Mouse (Mus musculus): ENCODE measurements at regions not wholly inside any gene's neighbourhood (a gene's known extent, or its start where the extent isn't known, plus 50 kb on each side); places are given as distances from the start of the nearest gene placed in this dataset.

- Histone ChIP-seq H3K4me3 (ENCODE audit: insufficient read depth, low read length) (no peak overlapping the region), H3K4me1 (ENCODE audit: control insufficient read depth, insufficient read depth, low read length) (no peaks in the 10 kb centered on the region), H3K27ac (ENCODE audit: insufficient read depth, low read length) (no peak overlapping the region)
- TF ChIP-seq CTCF (IDR thresholded peaks at IDR 0.05; ENCODE audit: borderline replicate concordance, insufficient read depth, low read length) (no peak), POLR2A (IDR thresholded peaks at IDR 0.05; ENCODE audit: low read depth, low read length) (no peak)
These were observed 236.3 kb downstream of the Rab11fip2 start for GRCm38 (mm10) chr19:59707106-59707505.

GRCm38 (mm10) chr19:59709180-59709579, 234.3 kb downstream of the Rab11fip2 start:
- Histone ChIP-seq H3K27ac (ENCODE audit: insufficient read depth, low read length) (no peak overlapping the region), H3K4me1 (ENCODE audit: control insufficient read depth, insufficient read depth, low read length) (no peaks in the 10 kb centered on the region), H3K4me3 (ENCODE audit: insufficient read depth, low read length) (no peak overlapping the region)
- TF ChIP-seq CTCF (IDR thresholded peaks at IDR 0.05; ENCODE audit: borderline replicate concordance, insufficient read depth, low read length) (no peak), POLR2A (IDR thresholded peaks at IDR 0.05; ENCODE audit: low read depth, low read length) (no peak)

- TF ChIP-seq CTCF (IDR thresholded peaks at IDR 0.05; ENCODE audit: borderline replicate concordance, insufficient read depth, low read length) = no peak
- TF ChIP-seq POLR2A (IDR thresholded peaks at IDR 0.05; ENCODE audit: low read depth, low read length) = no peak
- no peaks in the 10 kb centered on the region for H3K4me1 ChIP-seq (ENCODE audit: control insufficient read depth, insufficient read depth, low read length)
- no peak overlapping the region for H3K4me3 ChIP-seq (ENCODE audit: insufficient read depth, low read length)
- no peak overlapping the region for H3K27ac ChIP-seq (ENCODE audit: insufficient read depth, low read length)
These were observed 228.4 kb downstream of the Rab11fip2 start for GRCm38 (mm10) chr19:59715086-59715485.

- H3K27ac ChIP-seq (ENCODE audit: insufficient read depth, low read length) = no peak overlapping the region
- TF ChIP-seq POLR2A (IDR thresholded peaks at IDR 0.05; ENCODE audit: low read depth, low read length) (no peak), CTCF (IDR thresholded peaks at IDR 0.05; ENCODE audit: borderline replicate concordance, insufficient read depth, low read length) (no peak)
- H3K4me3 ChIP-seq (ENCODE audit: insufficient read depth, low read length) = no peak overlapping the region
- no peaks in the 10 kb centered on the region for H3K4me1 ChIP-seq (ENCODE audit: control insufficient read depth, insufficient read depth, low read length)
These were observed 225.5 kb downstream of the Rab11fip2 start for GRCm38 (mm10) chr19:59717813-59718483.

DNA sequence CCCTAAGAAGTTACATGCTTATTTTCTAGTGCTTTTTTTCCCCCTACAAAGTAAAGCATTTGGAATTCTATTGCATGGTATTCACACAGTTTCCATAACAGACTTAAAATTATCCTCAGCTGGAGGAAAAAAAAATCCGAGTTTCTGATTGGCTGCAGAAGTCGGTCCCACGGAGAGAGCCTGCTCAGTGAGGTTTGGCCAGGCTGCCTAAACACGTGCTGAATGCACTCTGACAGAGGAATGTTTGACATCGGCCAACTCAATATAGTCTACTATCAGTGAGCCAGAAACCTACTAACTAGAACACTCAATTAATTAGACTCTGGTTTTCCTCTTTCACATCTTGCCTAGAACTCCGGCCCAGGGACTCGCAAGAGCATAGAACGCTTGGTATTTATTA, 204.9 kb downstream of the Rab11fip2 start:
- TF ChIP-seq CTCF (IDR thresholded peaks at IDR 0.05; ENCODE audit: borderline replicate concordance, insufficient read depth, low read length) (no peak), POLR2A (IDR thresholded peaks at IDR 0.05; ENCODE audit: low read depth, low read length) (no peak)
- no peaks in the 10 kb centered on the region for H3K4me1 ChIP-seq (ENCODE audit: control insufficient read depth, insufficient read depth, low read length)
- H3K4me3 ChIP-seq (ENCODE audit: insufficient read depth, low read length) = no peak overlapping the region
- no peak overlapping the region for H3K27ac ChIP-seq (ENCODE audit: insufficient read depth, low read length)

DNA sequence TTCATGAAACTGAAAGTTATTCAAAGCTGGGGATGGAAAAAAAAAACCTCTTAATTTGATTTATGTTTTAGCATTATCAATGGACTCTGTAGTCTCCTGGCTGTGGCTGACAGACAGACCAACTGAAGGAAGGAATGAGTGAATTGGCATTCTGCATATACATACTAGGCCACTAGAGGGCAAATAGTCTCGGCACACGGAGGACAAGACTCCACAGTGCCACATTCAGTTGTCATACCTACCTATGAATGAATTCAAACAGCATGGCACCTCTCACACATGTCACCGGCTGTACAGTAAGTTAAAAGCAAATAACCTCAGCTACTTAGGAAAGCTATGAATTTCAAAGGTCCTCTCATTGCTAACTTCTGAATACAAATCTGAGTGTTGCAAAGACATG, 200.5 kb downstream of the Rab11fip2 start:
- TF ChIP-seq POLR2A (IDR thresholded peaks at IDR 0.05; ENCODE audit: low read depth, low read length) (no peak), CTCF (IDR thresholded peaks at IDR 0.05; ENCODE audit: borderline replicate concordance, insufficient read depth, low read length) (peak; percentile 48; the same call in 1 of the 2 replicates)
- Histone ChIP-seq H3K27ac (ENCODE audit: insufficient read depth, low read length) (no peak overlapping the region), H3K4me1 (ENCODE audit: control insufficient read depth, insufficient read depth, low read length) (no peaks in the 10 kb centered on the region), H3K4me3 (ENCODE audit: insufficient read depth, low read length) (no peak overlapping the region)

DNA sequence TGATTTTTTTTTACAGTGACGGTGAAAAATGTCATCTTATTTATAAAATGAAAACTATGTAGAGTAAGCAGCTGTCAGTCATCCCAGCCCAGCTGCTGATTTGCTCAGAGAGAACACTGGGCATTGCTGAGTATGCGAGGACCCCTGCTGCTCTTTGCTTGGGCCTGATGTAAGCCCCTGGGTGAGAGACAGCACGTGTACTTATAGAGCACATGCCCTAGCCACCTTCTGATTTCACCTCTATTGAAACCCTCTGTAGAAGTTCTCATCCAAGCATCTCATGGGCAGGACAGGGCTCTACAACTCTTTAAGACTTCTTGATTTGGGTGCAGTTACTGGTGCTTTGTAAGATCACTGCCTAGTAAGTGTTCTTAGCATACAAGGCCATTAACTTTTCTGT, 182.2 kb downstream of the Rab11fip2 start:
- Histone ChIP-seq H3K4me1 (ENCODE audit: control insufficient read depth, insufficient read depth, low read length) (peaks cover 2% of the 10 kb centered on the region; the same call in 1 of the 2 replicates), H3K4me3 (ENCODE audit: insufficient read depth, low read length) (no peak overlapping the region), H3K27ac (ENCODE audit: insufficient read depth, low read length) (no peak overlapping the region)
- TF ChIP-seq CTCF (IDR thresholded peaks at IDR 0.05; ENCODE audit: borderline replicate concordance, insufficient read depth, low read length) = no peak
- TF ChIP-seq POLR2A (IDR thresholded peaks at IDR 0.05; ENCODE audit: low read depth, low read length) = no peak

GRCm38 (mm10) chr19:59784401-59785046, 158.9 kb downstream of the Rab11fip2 start:
- H3K4me3 ChIP-seq (ENCODE audit: insufficient read depth, low read length) = no peak overlapping the region
- no peak overlapping the region for H3K27ac ChIP-seq (ENCODE audit: insufficient read depth, low read length)
- TF ChIP-seq CTCF (IDR thresholded peaks at IDR 0.05; ENCODE audit: borderline replicate concordance, insufficient read depth, low read length) (no peak), POLR2A (IDR thresholded peaks at IDR 0.05; ENCODE audit: low read depth, low read length) (no peak)
- H3K4me1 ChIP-seq (ENCODE audit: control insufficient read depth, insufficient read depth, low read length) = no peaks in the 10 kb centered on the region

DNA sequence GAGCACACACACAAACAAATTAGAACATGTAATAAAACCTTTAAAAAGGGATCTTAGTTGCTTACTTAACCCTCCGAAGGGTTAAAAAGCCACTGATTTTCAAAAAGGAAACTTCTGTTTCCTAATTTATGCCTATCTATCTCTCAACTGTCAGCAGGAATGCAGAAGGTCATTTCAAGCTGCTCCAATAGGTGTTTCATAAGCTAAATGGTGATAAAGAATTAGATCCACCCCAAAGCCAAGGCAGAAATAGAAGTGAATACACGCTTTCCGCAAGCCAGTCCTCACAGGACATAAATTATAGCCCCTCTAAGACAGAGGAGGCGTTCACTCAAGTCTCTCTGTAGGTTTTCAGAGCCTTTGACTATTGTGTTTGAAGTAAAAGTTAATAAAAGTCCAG, 112.2 kb downstream of the Rab11fip2 start:
- H3K4me1 ChIP-seq (ENCODE audit: control insufficient read depth, insufficient read depth, low read length) = no peaks in the 10 kb centered on the region
- no peak overlapping the region for H3K4me3 ChIP-seq (ENCODE audit: insufficient read depth, low read length)
- TF ChIP-seq POLR2A (IDR thresholded peaks at IDR 0.05; ENCODE audit: low read depth, low read length) = no peak
- no peak for TF ChIP-seq CTCF (IDR thresholded peaks at IDR 0.05; ENCODE audit: borderline replicate concordance, insufficient read depth, low read length)
- H3K27ac ChIP-seq (ENCODE audit: insufficient read depth, low read length) = no peak overlapping the region

DNA sequence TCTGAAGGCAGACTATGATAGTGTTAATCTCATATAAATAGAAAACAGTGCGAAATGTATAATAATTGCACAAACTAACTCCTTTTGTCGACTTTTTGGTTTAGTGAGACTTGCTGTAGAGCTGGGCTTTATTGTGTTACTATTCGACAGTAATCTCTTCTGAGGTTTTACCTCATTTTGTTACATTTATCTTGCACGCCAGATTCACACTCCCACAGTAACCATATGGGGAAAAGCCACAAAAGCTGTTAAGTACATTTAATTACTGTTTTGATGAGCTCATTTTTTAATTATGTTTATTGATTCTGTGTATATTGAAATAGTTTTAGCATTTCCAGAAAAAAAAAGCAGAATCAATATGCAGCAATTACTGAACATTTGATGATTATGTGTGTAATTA, 106.3 kb downstream of the Rab11fip2 start:
- H3K4me3 ChIP-seq (ENCODE audit: insufficient read depth, low read length) = no peak overlapping the region
- TF ChIP-seq CTCF (IDR thresholded peaks at IDR 0.05; ENCODE audit: borderline replicate concordance, insufficient read depth, low read length) = no peak
- TF ChIP-seq POLR2A (IDR thresholded peaks at IDR 0.05; ENCODE audit: low read depth, low read length) = no peak
- H3K27ac ChIP-seq (ENCODE audit: insufficient read depth, low read length) = no peak overlapping the region
- no peaks in the 10 kb centered on the region for H3K4me1 ChIP-seq (ENCODE audit: control insufficient read depth, insufficient read depth, low read length)

Measured in embryonic fibroblast, embryonic 13.5 days (primary cell).